In the genomic region with DNA sequence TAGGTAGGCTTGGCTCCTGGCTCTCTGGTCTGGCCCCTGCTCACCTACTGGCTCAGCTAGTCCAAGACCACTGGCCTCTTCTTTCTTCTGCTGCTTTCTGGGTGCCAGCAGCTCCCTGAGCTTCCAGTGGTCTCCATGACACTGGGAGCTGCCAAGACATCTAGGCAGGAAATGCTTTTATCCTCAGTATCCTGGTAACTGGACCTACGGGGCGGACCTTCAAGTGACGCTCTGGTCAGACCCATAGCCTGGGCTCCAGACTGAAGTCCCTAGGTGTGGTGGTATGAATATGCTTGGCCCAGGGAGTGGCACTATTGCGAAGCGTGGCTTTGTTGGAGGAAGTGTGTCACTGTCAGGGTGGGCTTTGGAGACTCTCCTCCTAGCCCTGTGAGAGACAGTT, we compare ENCODE assay signal across 15 mouse cellular contexts. TPM values are rescaled to one million over a fixed set of nuclear protein-coding genes. Genes with fewer than 3 reads are reported as not detected.
A peak's percentile ranks its signal among the peaks of the same experiment; 100 is the strongest.
DNase-seq lines count a peak whose midpoint lies in the region; ATAC-seq lines count a peak whose summit lies in the region.
"Had no signal": no experiment of that assay in that cellular context is flagged by ENCODE, and none has a peak within 500 bp of the region (broad histone marks: within the 10 kb centered on the region; RNA-seq: fewer than 3 reads in every experiment).

A gene (minus strand): TSS at position 153 of the 400 bp plus-strand sequence.

- H3K9me3 ChIP-seq in hindbrain, embryonic 10.5 days = no peaks in the 10 kb centered on the region
- H3K9me3 ChIP-seq in hindbrain, embryonic 16.5 days (ENCODE audit: control insufficient read depth, low read length) = no peaks in the 10 kb centered on the region
- no peaks in the 10 kb centered on the region for H3K9me3 ChIP-seq in midbrain, embryonic 10.5 days (replicated peaks)
- no peaks in the 10 kb centered on the region for H3K9me3 ChIP-seq in midbrain, embryonic 15.5 days
- no peaks in the 10 kb centered on the region for H3K9me3 ChIP-seq in embryonic facial prominence, embryonic 10.5 days
- H3K9me3 ChIP-seq: hindbrain, embryonic 12.5 days had no signal

- peaks cover 60% of the 10 kb centered on the region for H3K4me1 ChIP-seq in hindbrain, embryonic 10.5 days (replicated peaks)
- H3K4me1 ChIP-seq in hindbrain, embryonic 16.5 days (ENCODE audit: control insufficient read depth, insufficient read depth, low read depth, low read length) = peaks cover 8% of the 10 kb centered on the region
- peaks cover 46% of the 10 kb centered on the region for H3K4me1 ChIP-seq in midbrain, embryonic 10.5 days
- peaks cover 12% of the 10 kb centered on the region for H3K4me1 ChIP-seq in midbrain, embryonic 15.5 days
- H3K4me1 ChIP-seq in embryonic facial prominence, embryonic 10.5 days = peaks cover 35% of the 10 kb centered on the region

- H3K27me3 ChIP-seq in hindbrain, embryonic 10.5 days (ENCODE audit: insufficient read depth, poor library complexity, severe bottlenecking) = peaks cover 51% of the 10 kb centered on the region
- no peaks in the 10 kb centered on the region for H3K27me3 ChIP-seq in hindbrain, embryonic 16.5 days (replicated peaks; ENCODE audit: control insufficient read depth, insufficient read depth, low read length)
- peaks cover 50% of the 10 kb centered on the region for H3K27me3 ChIP-seq in midbrain, embryonic 10.5 days (ENCODE audit: low read depth, poor library complexity, severe bottlenecking)
- no peaks in the 10 kb centered on the region for H3K27me3 ChIP-seq in midbrain, embryonic 15.5 days (replicated peaks)
- H3K27me3 ChIP-seq in embryonic facial prominence, embryonic 10.5 days (replicated peaks; ENCODE audit: low read depth, poor library complexity, severe bottlenecking) = peaks cover 59% of the 10 kb centered on the region

- H3K4me2 ChIP-seq in hindbrain, embryonic 16.5 days (ENCODE audit: low read length) = no peak within 1 kb of the TSS
- H3K4me2 ChIP-seq in midbrain, embryonic 15.5 days = no peak within 1 kb of the TSS
- H3K4me2 ChIP-seq: hindbrain, embryonic 12.5 days had no signal

- ATAC-seq in hindbrain, embryonic 16.5 days = no peak
- ATAC-seq in midbrain, embryonic 15.5 days (replicated peaks) = no peak
- ATAC-seq: CD4-positive, CD25-positive, alpha-beta regulatory T cell, adult 4 months had no signal

- H3K4me3 ChIP-seq in hindbrain, embryonic 10.5 days = no peak within 1 kb of the TSS
- no peak within 1 kb of the TSS for H3K4me3 ChIP-seq in hindbrain, embryonic 16.5 days (ENCODE audit: low read length)
- H3K4me3 ChIP-seq in midbrain, embryonic 10.5 days = no peak within 1 kb of the TSS
- H3K4me3 ChIP-seq in midbrain, embryonic 15.5 days = no peak within 1 kb of the TSS
- 0 out of 2 replicates have a peak within 1 kb of the TSS, but pooled peaks have one; percentile 22 for H3K4me3 ChIP-seq in embryonic facial prominence, embryonic 10.5 days
- H3K4me3 ChIP-seq: hindbrain, embryonic 12.5 days had no signal

- H3K9ac ChIP-seq in hindbrain, embryonic 16.5 days (ENCODE audit: low read depth, low read length) = no peak within 1 kb of the TSS
- no peak within 1 kb of the TSS for H3K9ac ChIP-seq in midbrain, embryonic 15.5 days
- H3K9ac ChIP-seq: hindbrain, embryonic 12.5 days had no signal

- peak within 1 kb of the TSS; percentile 37 for H3K27ac ChIP-seq in hindbrain, embryonic 10.5 days
- H3K27ac ChIP-seq in hindbrain, embryonic 16.5 days (ENCODE audit: low read depth, low read length) = no peak within 1 kb of the TSS
- 0 out of 2 replicates have a peak within 1 kb of the TSS, but pooled peaks have one; percentile 2 for H3K27ac ChIP-seq in midbrain, embryonic 10.5 days (replicated peaks)
- H3K27ac ChIP-seq in midbrain, embryonic 15.5 days = no peak within 1 kb of the TSS
- 0 out of 2 replicates have a peak within 1 kb of the TSS, but pooled peaks have one; percentile 19 for H3K27ac ChIP-seq in embryonic facial prominence, embryonic 10.5 days (replicated peaks)
- H3K27ac ChIP-seq: hindbrain, embryonic 12.5 days had no signal

- H3K36me3 ChIP-seq in hindbrain, embryonic 10.5 days = no peaks in the 10 kb centered on the region
- H3K36me3 ChIP-seq in hindbrain, embryonic 16.5 days (ENCODE audit: control insufficient read depth, insufficient read depth, low read length) = no peaks in the 10 kb centered on the region
- no peaks in the 10 kb centered on the region for H3K36me3 ChIP-seq in midbrain, embryonic 10.5 days
- H3K36me3 ChIP-seq in midbrain, embryonic 15.5 days (replicated peaks) = no peaks in the 10 kb centered on the region
- no peaks in the 10 kb centered on the region for H3K36me3 ChIP-seq in embryonic facial prominence, embryonic 10.5 days (replicated peaks)
- H3K36me3 ChIP-seq: hindbrain, embryonic 12.5 days had no signal

- WGBS in hindbrain, embryonic 10.5 days = 78% methylated on average over 5 of the region's 5 CpGs
- 71% methylated on average over 5 of the region's 5 CpGs for WGBS in hindbrain, embryonic 16.5 days
- WGBS in midbrain, embryonic 10.5 days = 76% methylated on average over 5 of the region's 5 CpGs
- WGBS in midbrain, embryonic 15.5 days = 83% methylated on average over 5 of the region's 5 CpGs
- WGBS in embryonic facial prominence, embryonic 10.5 days = 76% methylated on average over 5 of the region's 5 CpGs

- DNase-seq in hindbrain, embryonic 10.5 days (ENCODE audit: low spot score) = no peak
- DNase-seq in midbrain, embryonic 10.5 days (ENCODE audit: low spot score) = no peak
- DNase-seq in embryonic facial prominence, embryonic 10.5 days (ENCODE audit: low spot score) = no peak
- DNase-seq in thymus, postnatal 14 days = no peak
- no peak for DNase-seq in adrenal gland, postnatal 36 days
- DNase-seq: adrenal gland, postnatal 14 days; gastrocnemius, postnatal 25 days; kidney, adult 11 months; right cerebral cortex, postnatal 4 days; thymus, postnatal 36 days had no signal

RNA-seq across cellular contexts. Expression of the gene that starts here (rescaled TPM):
- polyA plus RNA-seq in hindbrain, embryonic 10.5 days (2016; fragmentation: Nextera tagmentation; extraction: Ambion mirVana) = 0.85 and 1.6 TPM in 2 replicates
- polyA plus RNA-seq in hindbrain, embryonic 16.5 days (2015; fragmentation: Nextera tagmentation; extraction: Ambion mirVana) = 0.74 and 1.5 TPM in 2 replicates
- polyA plus RNA-seq in midbrain, embryonic 10.5 days (2016; fragmentation: Nextera tagmentation; extraction: Ambion mirVana) = 0.52 and 0.58 TPM in 2 replicates
- 1.1 and 1.3 TPM in 2 replicates for polyA plus RNA-seq in midbrain, embryonic 15.5 days (2015; fragmentation: Nextera tagmentation; extraction: Ambion mirVana)
- polyA plus RNA-seq in embryonic facial prominence, embryonic 10.5 days (2016; fragmentation: Nextera tagmentation; extraction: Ambion mirVana) = 0.29 and 0.56 TPM in 2 replicates
- 1 to 10 TPM in 1 of 2 experiments, under 1 TPM in 1; 0.83 to 2.3 TPM for total RNA-seq in adrenal gland, postnatal 36 days (2021)
- total RNA-seq: gastrocnemius, postnatal 25 days had no signal
- polyA plus RNA-seq: stomach, embryonic 14.5 days had no signal

Comparison
In these comparisons a context has a peak if more than half of its experiments do, and no peak if none do; other contexts are left out.
1. H3K27ac ChIP-seq: peak in hindbrain, embryonic 10.5 days (single experiment), midbrain, embryonic 10.5 days (single experiment) and embryonic facial prominence, embryonic 10.5 days (single experiment); none in hindbrain, embryonic 16.5 days (single experiment) and midbrain, embryonic 15.5 days (single experiment).